Mouse (Mus musculus): ENCODE measurements at regions not wholly inside any gene's neighbourhood (a gene's known extent, or its start where the extent isn't known, plus 50 kb on each side); places are given as distances from the start of the nearest gene placed in this dataset.

GRCm38 (mm10) chr19:55985518-55985917 is 243.9 kb downstream of the Tcf7l2 start:
- no peak for DNase-seq (ENCODE audit: extremely low spot score, low read depth, low spot score)

GRCm38 (mm10) chr19:55991791-55992726 is 250.4 kb downstream of the Tcf7l2 start:
- DNase-seq (ENCODE audit: extremely low spot score, low read depth, low spot score), result no peak

- no peak for DNase-seq (ENCODE audit: extremely low spot score, low read depth, low spot score)
Measured at GRCm38 (mm10) chr19:55992727-55993066, 251.1 kb downstream of the Tcf7l2 start.

GRCm38 (mm10) chr19:55995721-55996120 is 254.1 kb downstream of the Tcf7l2 start:
- no peak for DNase-seq (ENCODE audit: extremely low spot score, low read depth, low spot score)

GRCm38 (mm10) chr19:55998454-55999180 is 257.0 kb downstream of the Tcf7l2 start:
- no peak for DNase-seq (ENCODE audit: extremely low spot score, low read depth, low spot score)

GRCm38 (mm10) chr19:55999409-55999808 is 257.8 kb downstream of the Tcf7l2 start:
- DNase-seq (ENCODE audit: extremely low spot score, low read depth, low spot score), result no peak

- no peak for DNase-seq (ENCODE audit: extremely low spot score, low read depth, low spot score)
Measured at GRCm38 (mm10) chr19:56001428-56001827, 259.8 kb downstream of the Tcf7l2 start.

GRCm38 (mm10) chr19:56005886-56006285 is 264.3 kb downstream of the Tcf7l2 start:
- DNase-seq (ENCODE audit: extremely low spot score, low read depth, low spot score), result no peak

- no peak for DNase-seq (ENCODE audit: extremely low spot score, low read depth, low spot score)
Measured at GRCm38 (mm10) chr19:56007433-56007832, 265.8 kb downstream of the Tcf7l2 start.

- no peak for DNase-seq (ENCODE audit: extremely low spot score, low read depth, low spot score)
Measured at GRCm38 (mm10) chr19:56010766-56011165, 269.1 kb downstream of the Tcf7l2 start.

- no peak for DNase-seq (ENCODE audit: extremely low spot score, low read depth, low spot score)
Measured at GRCm38 (mm10) chr19:56011292-56011691, 269.7 kb downstream of the Tcf7l2 start.

GRCm38 (mm10) chr19:56016548-56017346 is 270.2 kb upstream of the Habp2 start:
- DNase-seq (ENCODE audit: extremely low spot score, low read depth, low spot score), result no peak

GRCm38 (mm10) chr19:56017524-56017923 is 269.4 kb upstream of the Habp2 start:
- DNase-seq (ENCODE audit: extremely low spot score, low read depth, low spot score), result no peak

- DNase-seq (ENCODE audit: extremely low spot score, low read depth, low spot score), result no peak
Measured at GRCm38 (mm10) chr19:56019143-56019542, 267.8 kb upstream of the Habp2 start.

- DNase-seq (ENCODE audit: extremely low spot score, low read depth, low spot score), result no peak
Measured at GRCm38 (mm10) chr19:56022348-56022747, 264.6 kb upstream of the Habp2 start.

GRCm38 (mm10) chr19:56024599-56024998 is 262.3 kb upstream of the Habp2 start:
- DNase-seq (ENCODE audit: extremely low spot score, low read depth, low spot score), result no peak

- no peak for DNase-seq (ENCODE audit: extremely low spot score, low read depth, low spot score)
Measured at GRCm38 (mm10) chr19:56029428-56030281, 257.3 kb upstream of the Habp2 start.

- DNase-seq (ENCODE audit: extremely low spot score, low read depth, low spot score), result no peak
Measured at GRCm38 (mm10) chr19:56030401-56030925, 256.5 kb upstream of the Habp2 start.

GRCm38 (mm10) chr19:56034552-56034951 is 252.4 kb upstream of the Habp2 start:
- no peak for DNase-seq (ENCODE audit: extremely low spot score, low read depth, low spot score)

GRCm38 (mm10) chr19:56037584-56037983 is 249.4 kb upstream of the Habp2 start:
- no peak for DNase-seq (ENCODE audit: extremely low spot score, low read depth, low spot score)

Measured in hindlimb bud, embryonic 11.5 days (tissue).